28 mouse cellular contexts compared by ENCODE assay signal in genomic region chr9:64834418-64834817, GRCm38 (mm10). TPM values are rescaled to one million over a fixed set of nuclear protein-coding genes. Genes with fewer than 3 reads are reported as not detected.
DNase-seq lines count a peak whose midpoint lies in the region; ATAC-seq and TF ChIP-seq lines count a peak whose summit lies in the region.
"Had no signal": no experiment of that assay in that cellular context is flagged by ENCODE, and none has a peak within 500 bp of the region (broad histone marks: within the 10 kb centered on the region; RNA-seq: fewer than 3 reads in every experiment).

No protein-coding gene starts in this region.

- no peaks in the 10 kb centered on the region for H3K9me3 ChIP-seq in liver, embryonic 12.5 days (replicated peaks)
- H3K9me3 ChIP-seq in liver, postnatal 0 days (ENCODE audit: low read length): no peaks in the 10 kb centered on the region
- H3K9me3 ChIP-seq: heart, embryonic 12.5 days; hindbrain, embryonic 13.5 days; limb, embryonic 12.5 days had no signal

- peaks cover 42% of the 10 kb centered on the region for H3K36me3 ChIP-seq in liver, embryonic 12.5 days
- peaks cover 39% of the 10 kb centered on the region for H3K36me3 ChIP-seq in liver, postnatal 0 days (replicated peaks; ENCODE audit: insufficient read depth, low read length)

- H3K4me2 ChIP-seq in liver, embryonic 12.5 days: peak overlapping the region; percentile 63
- H3K4me2 ChIP-seq in liver, postnatal 0 days (ENCODE audit: low read depth, low read length): peak overlapping the region; percentile 43
- H3K4me2 ChIP-seq: heart, embryonic 12.5 days; hindbrain, embryonic 13.5 days; limb, embryonic 12.5 days; midbrain, embryonic 11.5 days had no signal

- DNase-seq in liver, postnatal 0 days: no peak
- no peak for DNase-seq in ovary, postnatal 14 days (ENCODE audit: low spot score)
- no peak for DNase-seq in gastrocnemius, postnatal 10 days
- DNase-seq: adrenal gland, postnatal 25 days; B cell, adult 2 months; cerebellum, adult 8-10 months; cerebellum, postnatal 25 days; gastrocnemius, adult 2 months; heart, adult 2 months; heart, postnatal 4 days; kidney, adult 8-10 months; lung, adult 2 months; lung, postnatal 10 days; right cerebral cortex, postnatal 4 days; thymus, postnatal 4 days had no signal

- peak overlapping the region; percentile 28 for H3K4me3 ChIP-seq in liver, embryonic 12.5 days
- H3K4me3 ChIP-seq in liver, postnatal 0 days (ENCODE audit: low read depth, low read length): no peak overlapping the region
- H3K4me3 ChIP-seq: gastrocnemius, adult 2 months; heart, adult 2 months; heart, embryonic 12.5 days; hindbrain, embryonic 13.5 days; left cerebral cortex, adult 2 months; limb, embryonic 12.5 days had no signal

- peak overlapping the region; percentile 86 for H3K27ac ChIP-seq in liver, embryonic 12.5 days
- peak overlapping the region; percentile 31; the same call in 1 of the 2 replicates for H3K27ac ChIP-seq in liver, postnatal 0 days (ENCODE audit: low read depth)
- H3K27ac ChIP-seq: gastrocnemius, adult 2 months; heart, adult 2 months; hindbrain, embryonic 13.5 days; kidney, postnatal 0 days; left cerebral cortex, adult 2 months; limb, embryonic 12.5 days had no signal

- no peaks in the 10 kb centered on the region for H3K27me3 ChIP-seq in liver, embryonic 12.5 days (replicated peaks)
- H3K27me3 ChIP-seq in liver, postnatal 0 days (ENCODE audit: insufficient read depth, low read length): no peaks in the 10 kb centered on the region
- H3K27me3 ChIP-seq: CH12.LX; heart, embryonic 12.5 days; hindbrain, embryonic 13.5 days; limb, embryonic 12.5 days had no signal

- H3K4me1 ChIP-seq in liver, embryonic 12.5 days: peaks cover 65% of the 10 kb centered on the region
- peaks cover 15% of the 10 kb centered on the region for H3K4me1 ChIP-seq in liver, postnatal 0 days (ENCODE audit: insufficient read depth)
- H3K4me1 ChIP-seq: heart, embryonic 12.5 days; hindbrain, embryonic 13.5 days; limb, embryonic 12.5 days had no signal

- peak overlapping the region; percentile 62 for H3K9ac ChIP-seq in liver, embryonic 12.5 days
- H3K9ac ChIP-seq in liver, postnatal 0 days (replicated peaks): no peak overlapping the region; the same call in 1 of the 2 replicates
- H3K9ac ChIP-seq: heart, embryonic 12.5 days; hindbrain, embryonic 13.5 days; limb, embryonic 12.5 days had no signal

- peak; percentile 66 for ATAC-seq in erythroblast, adult 5-6 weeks (replicated peaks; ENCODE audit: low FRiP score, poor library complexity, severe bottlenecking)
- peak; percentile 87 for ATAC-seq in liver, embryonic 12.5 days
- peak; percentile 61 for ATAC-seq in liver, postnatal 0 days
- ATAC-seq in cerebellum, adult (ENCODE audit: insufficient number of reproducible peaks, low FRiP score, low TSS enrichment): no peak
- ATAC-seq: forebrain, embryonic 16.5 days; intestine, embryonic 16.5 days; midbrain, embryonic 16.5 days had no signal

- WGBS in liver, embryonic 12.5 days (ENCODE audit: insufficient replicate concordance): 22% methylated on average over 3 of the region's 3 CpGs
- 51% methylated on average over 3 of the region's 3 CpGs for WGBS in liver, postnatal 0 days (ENCODE audit: insufficient replicate concordance)

- TF ChIP-seq EP300 in liver, postnatal 0 days (IDR thresholded peaks at IDR 0.05; ENCODE audit: low read depth): peak; percentile 82

- TF ChIP-seq CTCF in liver, postnatal 0 days (IDR thresholded peaks at IDR 0.05; ENCODE audit: low read depth): no peak

RNA-seq across cellular contexts. Expression of gene Dennd4a, which starts 23.3 kb away (rescaled TPM):
- total RNA-seq in erythroblast, adult 5-6 weeks (2015; ENCODE audit: low replicate concordance): 2,131 and 2,183 TPM in 2 replicates
- total RNA-seq in erythroblast, adult 5-6 weeks (2017; ENCODE audit: low replicate concordance): 2,463 and 2,483 TPM in 2 replicates
- polyA plus RNA-seq in liver, embryonic 12.5 days (2016; fragmentation: Nextera tagmentation; extraction: Ambion mirVana): 32.6 and 32.7 TPM in 2 replicates
- 13.7 TPM in 2 replicates for polyA plus RNA-seq in liver, postnatal 0 days (2015; fragmentation: Nextera tagmentation; extraction: Ambion mirVana)
- total RNA-seq in gastrocnemius, postnatal 10 days (2021): 10 to 100 TPM in 1 of 2 experiments, 1 to 10 TPM in 1; 7.7 to 13.1 TPM

Comparison
In these comparisons a context has a peak if more than half of its experiments do, and no peak if none do; other contexts are left out.
1. RNA of gene Dennd4a, which starts 23.3 kb away (total RNA-seq): 2,131 to 2,483 TPM in erythroblast, adult 5-6 weeks; 7.7 to 13.1 TPM in gastrocnemius, postnatal 10 days; every median in the first group is over 100 times any median in the second.